Mouse (Mus musculus): ENCODE data around the gene Klhl13. TPM values are rescaled to one million over a fixed set of nuclear protein-coding genes. Genes with fewer than 3 reads are reported as not detected.

The Klhl13 gene
- 10 to 100 TPM; 44.6 to 49.2 TPM for total RNA-seq (2021)
- long read RNA-seq, experiment 1, transcript Klhl13-202 (9 exons, 3,251 nt): minor isoform, 6 of 32 reads
- long read RNA-seq, experiment 1, transcript Klhl13-203 (7 exons, 3,064 nt): major isoform, 9 of 32 reads
- long read RNA-seq, experiment 1, partial matches to known transcripts: 3 of 32 reads
- long read RNA-seq, experiment 1, other reads (novel, unspliced or antisense): 12 of 32 reads
- long read RNA-seq, experiment 2, transcript Klhl13-202 (9 exons, 3,251 nt): major isoform, 10 of 29 reads
- long read RNA-seq, experiment 2, partial matches to known transcripts: 2 of 29 reads
- long read RNA-seq, experiment 2, other reads (novel, unspliced or antisense): 11 of 29 reads

GRCm38 (mm10) chrX:23364514-23365381, at the start of gene Klhl13:
TSS of gene Klhl13 (minus strand) at chrX:23365082.
- DNase-seq: peak; percentile 63

DNA sequence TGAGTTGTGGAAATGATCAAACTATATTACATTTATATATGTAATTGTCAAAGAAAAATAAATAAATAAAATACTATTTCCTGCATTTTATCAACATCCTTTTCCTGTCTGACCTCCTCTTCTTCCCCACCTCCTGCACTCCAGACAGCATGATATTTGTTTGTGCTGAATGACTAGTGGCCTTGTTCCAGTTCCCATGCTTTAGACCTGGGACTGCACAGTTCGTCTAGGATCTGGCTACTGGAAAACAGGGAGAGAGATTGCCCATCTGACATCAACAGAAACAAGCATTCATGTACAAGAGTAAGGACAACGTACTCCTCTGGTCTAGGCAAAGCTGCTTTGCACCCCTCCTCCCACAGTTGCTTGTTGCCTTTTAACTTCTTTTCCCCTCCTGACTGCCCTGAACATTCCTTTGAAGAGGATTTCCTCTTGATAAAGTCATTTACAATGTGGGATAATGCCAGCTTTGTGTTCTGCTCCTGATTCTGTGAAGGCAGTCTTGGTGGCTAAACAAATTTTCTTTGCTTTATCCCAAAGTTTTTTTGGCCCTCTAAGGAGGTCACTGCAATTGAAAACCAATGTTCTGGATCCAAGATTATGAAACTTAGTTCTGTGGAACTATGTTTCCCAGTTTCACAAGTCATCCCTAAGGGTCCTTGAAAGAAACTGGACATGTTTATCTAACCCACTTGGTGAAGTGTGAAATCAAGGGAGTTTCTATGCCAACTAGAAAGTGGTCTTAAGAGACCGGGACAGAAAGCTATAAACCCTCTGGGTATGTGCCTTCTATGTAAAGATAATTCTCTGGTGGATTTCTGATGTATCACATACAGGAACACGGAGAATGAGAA, 44.6 kb upstream of the Klhl13 start:
- no peak for DNase-seq

- no peak for DNase-seq
These were observed 23.8 kb upstream of the Klhl13 start for GRCm38 (mm10) chrX:23388716-23389115.

DNA sequence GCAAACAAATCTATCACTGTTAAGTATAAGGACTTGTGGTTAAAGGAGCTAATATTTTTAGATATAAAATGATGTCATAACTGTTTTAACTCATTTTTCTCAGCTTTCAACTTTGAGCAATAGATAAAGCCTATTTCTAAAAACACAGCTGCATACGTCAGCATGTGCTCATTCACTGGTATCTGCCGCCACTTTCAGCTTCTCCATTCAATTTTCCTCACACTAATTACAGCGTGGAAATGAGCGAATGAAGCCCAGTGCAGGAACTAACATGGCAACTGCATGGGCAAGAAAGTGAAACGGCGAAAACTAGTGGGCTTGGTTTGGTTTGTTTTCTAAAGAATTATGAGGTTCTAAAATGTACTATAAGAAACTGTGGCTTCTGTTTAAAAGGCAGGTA, 1.4 kb downstream of the Klhl13 start:
- no peak for DNase-seq

- DNase-seq: no peak
These were observed 4.4 kb downstream of the Klhl13 start for GRCm38 (mm10) chrX:23360446-23360845.

- no peak for DNase-seq
These were observed 14.8 kb downstream of the Klhl13 start for GRCm38 (mm10) chrX:23350083-23350482.

DNA sequence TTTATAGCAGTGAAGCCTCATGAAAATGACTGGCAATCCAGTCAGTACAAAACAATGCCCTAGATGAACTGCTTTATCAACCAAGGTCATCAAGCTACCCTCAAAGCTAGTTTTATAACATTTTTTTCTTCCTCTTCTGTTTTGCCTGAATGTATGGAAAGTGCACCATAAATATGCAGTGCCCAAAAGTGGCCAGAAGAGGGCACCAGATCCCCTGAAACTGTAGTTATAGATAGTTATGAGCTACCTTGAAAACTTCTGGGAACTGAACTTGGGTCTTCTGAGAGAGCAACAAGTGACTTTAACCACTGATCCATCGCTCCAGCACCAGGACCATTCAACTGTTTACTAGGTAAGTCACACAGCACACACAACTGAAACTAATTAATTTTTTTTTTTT, 36.8 kb downstream of the Klhl13 start:
- DNase-seq: no peak

- no peak for DNase-seq
These were observed 46.0 kb downstream of the Klhl13 start for GRCm38 (mm10) chrX:23318857-23319256.

- DNase-seq: peak; percentile 49
These were observed 68.8 kb downstream of the Klhl13 start for GRCm38 (mm10) chrX:23295952-23296598.

DNA sequence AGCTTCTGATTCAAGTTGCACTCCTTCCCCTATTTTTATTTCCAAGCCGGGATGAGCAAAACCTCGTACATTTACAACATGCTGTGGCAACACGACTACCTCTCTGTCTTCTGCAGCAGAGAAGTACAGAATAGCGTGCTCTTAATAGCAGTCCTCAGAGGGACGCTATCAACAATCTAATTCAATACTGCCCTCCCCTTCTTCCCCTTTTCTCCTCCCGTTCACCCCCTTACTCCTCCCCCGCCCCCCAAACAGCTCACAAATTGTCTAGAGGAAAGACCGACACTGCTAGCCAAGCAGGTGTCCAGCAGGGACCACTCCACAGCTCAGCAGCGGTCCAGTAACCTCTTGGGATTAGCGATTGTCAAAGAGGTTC, 79.5 kb downstream of the Klhl13 start:
- no peak for DNase-seq

GRCm38 (mm10) chrX:23284530-23285441, 80.1 kb downstream of the Klhl13 start:
- no peak for DNase-seq

DNA sequence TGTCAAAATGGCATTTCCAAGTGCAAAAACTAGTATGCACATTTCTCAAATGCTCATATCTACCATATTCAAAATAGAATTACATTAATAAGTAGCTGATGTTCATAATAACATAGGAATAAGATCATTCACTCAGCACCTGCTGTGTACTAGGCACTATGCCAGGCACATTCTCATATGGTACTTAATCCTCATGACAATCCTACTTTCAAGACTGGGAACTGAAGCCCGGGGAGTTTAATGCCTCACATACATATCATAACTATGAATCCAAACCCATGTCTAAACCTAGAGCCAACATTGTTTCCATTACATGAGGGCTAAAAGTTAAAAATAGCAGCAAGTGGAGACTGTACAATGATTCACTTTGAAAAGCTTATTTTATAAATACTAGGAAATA, 97.3 kb downstream of the Klhl13 start:
- no peak for DNase-seq

- no peak for DNase-seq
These were observed 116.1 kb downstream of the Klhl13 start for GRCm38 (mm10) chrX:23248752-23249151.

Measured in gastrocnemius, postnatal 10 days (tissue).